Mouse (Mus musculus) embryo, embryonic 9.5 days (tissue): ENCODE measurements at regions not wholly inside any gene's neighbourhood (a gene's known extent, or its start where the extent isn't known, plus 50 kb on each side); places are given as distances from the start of the nearest gene placed in this dataset.
A peak's percentile ranks its signal among the peaks of the same experiment; 100 is the strongest.

Source experiments
- DNase-seq: peaks from one replicate; pipeline ENCODE4 v3.0.0-alpha.2; 2017; ENCODE audit errors: extremely low spot score

- no peak for DNase-seq
Observed at GRCm38 (mm10) chr12:25233027-25233535, 136.1 kb upstream of the Id2 start.

GRCm38 (mm10) chr12:25232358-25233026, 135.6 kb upstream of the Id2 start:
- no peak for DNase-seq

- no peak for DNase-seq
Observed at GRCm38 (mm10) chr12:25228708-25229107, 131.8 kb upstream of the Id2 start.

- no peak for DNase-seq
Observed at GRCm38 (mm10) chr12:25227736-25228135, 130.8 kb upstream of the Id2 start.

DNA sequence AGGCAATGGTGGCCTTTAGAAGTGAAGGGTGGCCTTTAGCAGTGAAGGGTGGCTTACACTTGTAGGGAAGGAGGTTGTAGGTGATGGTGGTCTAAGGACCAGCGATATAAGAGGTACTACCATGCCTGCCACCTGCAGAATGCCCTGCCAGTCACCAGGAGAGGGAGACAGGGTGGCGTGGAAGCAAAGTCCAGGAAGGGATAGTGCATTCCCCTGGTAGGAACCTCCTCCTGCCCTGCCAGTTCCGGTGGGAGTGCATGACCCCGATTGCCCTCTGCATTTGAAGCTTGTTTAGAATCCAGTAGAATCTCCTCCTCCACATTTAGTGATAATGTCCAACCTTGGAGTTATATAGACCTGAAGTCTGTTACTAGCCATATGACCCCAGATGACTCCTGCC, 127.7 kb upstream of the Id2 start:
- DNase-seq = no peak

DNA sequence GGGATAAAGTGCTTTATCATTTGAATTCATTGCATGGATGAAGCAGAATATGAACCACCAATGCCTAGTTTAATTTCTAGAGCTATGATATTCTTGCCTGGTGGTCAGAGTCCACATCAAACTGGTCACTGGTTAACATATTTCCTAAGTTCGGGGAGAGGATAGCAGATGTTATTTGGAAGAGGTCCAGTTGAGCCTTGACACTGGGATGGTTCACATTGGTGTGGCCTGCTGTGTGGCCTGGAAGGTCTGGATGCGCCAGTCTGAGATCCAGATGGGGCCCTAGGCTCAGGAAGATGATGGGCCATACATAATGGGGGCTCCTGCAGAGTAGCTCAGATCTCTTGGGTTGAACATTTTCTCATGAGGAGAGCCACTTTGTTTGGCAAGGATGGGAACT, 127.3 kb upstream of the Id2 start:
- DNase-seq = no peak

DNA sequence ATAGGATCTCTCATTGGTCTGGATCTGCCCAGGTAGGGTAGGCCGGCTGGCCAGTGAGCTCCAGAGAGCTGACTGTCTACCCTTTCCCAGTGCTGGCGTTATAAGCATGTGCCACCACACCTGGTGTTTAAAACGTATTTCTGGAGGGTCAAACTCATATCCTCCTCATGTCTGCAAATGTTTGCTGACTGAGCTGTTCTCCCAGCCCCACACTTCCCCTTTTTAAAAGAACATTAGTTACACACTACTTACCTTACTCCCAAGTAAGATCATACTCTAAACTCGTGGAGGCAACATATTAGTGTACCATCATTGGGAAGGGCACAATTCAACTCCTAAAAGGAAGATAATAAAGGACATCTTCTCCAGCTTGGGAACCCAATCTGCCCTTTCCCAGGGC, 126.6 kb upstream of the Id2 start:
- no peak for DNase-seq

GRCm38 (mm10) chr12:25220780-25221106, 123.8 kb upstream of the Id2 start:
- no peak for DNase-seq

GRCm38 (mm10) chr12:25220096-25220779, 123.3 kb upstream of the Id2 start:
- DNase-seq = no peak

DNA sequence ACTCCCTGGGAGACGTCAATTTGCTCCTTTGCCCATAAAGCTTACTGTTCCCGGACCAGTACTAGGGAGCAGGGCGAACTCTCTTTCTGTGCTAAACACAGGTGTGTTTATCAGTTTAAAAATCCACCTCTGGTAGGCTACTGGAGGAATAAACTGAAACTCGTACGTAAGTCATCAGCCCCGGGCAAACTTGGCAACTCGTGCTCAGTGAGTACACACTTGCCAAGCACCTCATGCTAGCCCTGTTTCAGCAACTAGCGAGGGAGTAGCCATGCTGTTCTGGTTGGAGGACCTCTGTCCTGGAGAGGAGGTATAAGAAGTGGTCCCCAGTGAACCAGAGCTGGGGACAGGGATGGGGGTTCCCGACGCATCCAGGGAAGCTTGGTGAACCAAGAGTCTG, 122.6 kb upstream of the Id2 start:
- DNase-seq = no peak

- DNase-seq = peak; percentile 60
Observed at GRCm38 (mm10) chr12:25216792-25217516, 120.0 kb upstream of the Id2 start.

DNA sequence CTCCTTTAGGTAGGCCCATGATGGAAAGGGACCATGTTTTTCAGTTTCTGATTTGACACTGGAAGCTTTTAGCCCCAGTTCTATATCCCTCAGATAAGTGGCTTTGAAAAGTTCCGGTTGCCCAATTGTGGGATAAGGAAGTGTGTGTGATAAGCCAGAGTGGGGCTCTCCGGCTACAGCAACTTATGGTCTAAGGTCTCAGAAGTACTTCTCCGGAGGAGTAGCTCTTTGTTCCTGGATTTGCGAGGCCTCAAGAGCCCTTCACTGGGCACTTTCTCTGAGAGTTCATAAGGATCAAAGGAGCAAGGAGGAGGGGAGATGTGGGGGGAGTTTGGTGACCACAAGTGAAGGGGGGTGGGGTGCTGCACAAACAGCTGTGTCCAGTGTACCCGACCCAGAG, 118.3 kb upstream of the Id2 start:
- no peak for DNase-seq

DNA sequence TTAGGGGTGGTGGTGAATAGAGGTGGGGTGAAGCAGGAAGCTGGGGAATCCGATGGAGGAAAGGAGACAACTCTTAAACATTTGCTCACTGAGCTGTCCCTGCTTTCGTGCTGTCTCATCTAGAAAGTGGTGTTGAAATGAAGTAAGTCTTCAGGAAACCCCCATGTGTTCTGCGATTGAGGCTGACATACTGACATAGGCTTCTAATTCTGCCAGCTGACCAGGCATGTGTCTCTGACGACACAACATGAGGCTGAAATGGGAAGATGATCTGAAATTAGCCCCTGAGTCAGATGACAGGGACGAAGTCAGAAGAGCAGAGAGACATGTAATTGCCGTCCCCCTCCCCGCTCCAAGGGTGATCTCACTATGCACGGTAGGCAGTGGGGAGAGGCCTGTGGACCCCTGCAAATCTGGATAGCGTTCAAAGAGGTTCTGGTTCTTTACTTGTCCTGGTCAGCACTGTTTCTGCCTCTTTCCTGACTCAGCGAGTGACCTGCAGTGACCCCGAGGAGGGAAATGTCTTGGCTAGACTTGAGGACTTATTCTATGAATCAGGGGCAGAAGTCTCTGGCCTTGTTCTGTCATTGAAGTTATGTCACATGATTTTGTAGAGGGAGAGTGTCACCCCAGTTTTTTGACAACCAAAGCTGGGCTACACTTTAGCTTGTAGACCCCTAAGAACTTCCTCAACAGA, 117.0 kb upstream of the Id2 start:
- DNase-seq = no peak

DNA sequence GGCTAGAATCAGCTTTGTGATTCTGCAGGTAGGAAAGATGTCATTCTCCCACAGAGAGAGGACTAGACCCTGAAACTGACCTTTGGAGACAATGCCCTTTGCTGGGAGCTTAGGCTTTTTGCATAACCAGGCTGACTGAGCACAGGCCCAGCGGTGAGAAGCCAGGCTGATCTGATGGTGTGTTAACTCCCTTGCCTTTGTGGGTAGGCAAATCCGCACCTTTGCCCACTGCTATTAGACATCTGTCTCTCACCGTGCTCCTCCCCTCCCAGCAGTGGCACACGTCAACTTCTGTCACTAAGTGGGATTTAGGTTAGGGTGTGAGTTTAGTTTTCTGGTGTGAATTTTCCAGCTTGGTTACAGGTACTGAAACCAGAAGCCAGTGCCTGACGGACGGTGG, 114.4 kb upstream of the Id2 start:
- no peak for DNase-seq

DNA sequence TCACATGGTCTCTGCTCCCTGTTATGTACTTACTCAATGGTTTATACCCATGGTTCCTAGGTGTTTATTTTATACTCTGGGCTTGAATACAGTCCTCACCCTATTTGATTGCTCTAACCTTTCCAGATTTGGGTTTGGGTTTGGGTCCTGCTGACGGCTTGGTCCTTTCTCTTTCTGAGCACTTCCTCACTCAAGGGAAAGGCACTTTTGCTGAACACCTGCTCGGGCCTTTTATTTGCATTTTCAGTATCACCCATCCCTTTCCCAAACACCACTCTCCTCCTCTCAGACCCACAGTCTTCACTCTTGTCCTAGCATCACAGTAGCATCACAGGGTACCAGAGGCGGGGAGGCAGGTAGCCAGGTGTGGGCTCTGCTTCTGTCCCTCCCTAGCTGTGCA, 113.7 kb upstream of the Id2 start:
- no peak for DNase-seq

DNA sequence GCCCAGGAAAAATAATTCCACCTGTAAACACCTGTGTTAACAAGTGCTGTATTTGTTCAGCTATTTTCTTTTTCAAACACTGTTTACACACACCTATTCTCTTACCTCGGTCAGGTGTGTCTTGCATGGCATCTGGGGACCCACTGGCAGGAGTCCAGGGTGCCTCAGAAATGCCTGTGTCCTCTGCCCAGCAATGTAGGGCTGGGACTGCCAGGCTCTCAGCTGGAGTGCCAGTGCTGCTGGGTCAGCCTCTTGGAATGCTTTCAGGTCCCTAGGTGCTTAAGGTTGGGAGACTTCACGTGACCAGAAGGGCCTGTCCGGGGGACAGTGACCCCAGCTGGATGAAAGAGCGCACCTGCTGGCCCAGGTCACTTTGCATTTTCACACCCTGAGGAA, 112.4 kb upstream of the Id2 start:
- DNase-seq = no peak

DNA sequence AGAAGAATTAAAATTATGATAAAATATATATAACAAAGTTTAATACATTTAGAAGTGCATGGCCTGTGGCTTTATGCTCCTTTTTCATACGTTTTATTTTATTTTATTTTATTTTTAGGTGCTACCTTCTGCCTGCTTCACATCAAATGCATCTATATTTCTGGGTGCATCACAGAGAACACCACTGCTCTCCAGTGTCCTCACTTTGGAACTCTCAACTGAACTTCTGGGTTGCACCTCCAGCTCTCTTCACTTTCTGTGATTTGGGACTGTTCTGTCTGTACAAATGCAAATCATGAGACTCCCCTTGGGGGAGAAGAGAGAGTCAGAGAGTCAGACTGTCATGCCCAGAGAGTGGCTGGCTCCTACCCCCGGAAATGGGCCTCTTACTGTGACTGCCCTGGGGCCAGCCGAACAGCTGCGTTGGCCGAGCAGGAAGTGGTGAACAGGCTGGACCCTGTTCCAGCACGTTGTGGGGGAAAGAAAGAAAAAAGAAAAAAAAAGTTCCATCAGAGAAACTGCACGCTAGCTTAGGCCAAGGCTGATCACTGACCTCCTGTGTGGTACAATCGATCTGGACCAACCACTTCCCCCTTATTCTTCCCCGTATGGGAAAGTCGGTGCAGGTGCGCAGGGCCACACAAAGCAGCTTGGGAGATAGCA, 111.9 kb upstream of the Id2 start:
- no peak for DNase-seq

- no peak for DNase-seq
Observed at GRCm38 (mm10) chr12:25203371-25204067, 106.6 kb upstream of the Id2 start.

- DNase-seq = no peak
Observed at GRCm38 (mm10) chr12:25200161-25200560, 103.2 kb upstream of the Id2 start.

DNA sequence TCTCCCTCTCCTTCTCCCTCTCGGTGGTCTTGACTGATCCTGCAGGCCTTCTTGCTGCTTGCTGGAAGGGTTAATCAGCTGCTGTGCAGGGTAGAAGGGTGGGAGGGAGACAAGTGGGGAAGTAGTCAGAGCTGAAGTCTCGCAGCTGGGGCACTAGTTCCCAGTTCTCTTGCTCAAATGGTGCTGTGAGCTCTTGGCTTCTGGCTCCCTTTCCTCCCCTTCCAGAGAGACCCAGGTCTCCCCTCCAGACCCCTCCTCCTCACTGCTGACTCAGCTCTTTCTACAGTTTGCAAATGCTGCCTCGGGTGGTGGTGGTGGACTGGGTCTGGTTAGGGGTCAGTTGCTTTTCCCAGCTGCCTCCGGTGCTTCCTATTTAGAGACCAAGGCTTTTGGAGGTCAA, 100.8 kb upstream of the Id2 start:
- DNase-seq = no peak

GRCm38 (mm10) chr12:25196022-25196421, 99.1 kb upstream of the Id2 start:
- DNase-seq = no peak
